Mouse (Mus musculus): ENCODE measurements around the gene Flt1. TPM values are rescaled to one million over a fixed set of nuclear protein-coding genes. Genes with fewer than 3 reads are reported as not detected.

Gene Flt1
- polyA plus RNA-seq, 2 experiments = 1.1 to 1.9 TPM

DNA sequence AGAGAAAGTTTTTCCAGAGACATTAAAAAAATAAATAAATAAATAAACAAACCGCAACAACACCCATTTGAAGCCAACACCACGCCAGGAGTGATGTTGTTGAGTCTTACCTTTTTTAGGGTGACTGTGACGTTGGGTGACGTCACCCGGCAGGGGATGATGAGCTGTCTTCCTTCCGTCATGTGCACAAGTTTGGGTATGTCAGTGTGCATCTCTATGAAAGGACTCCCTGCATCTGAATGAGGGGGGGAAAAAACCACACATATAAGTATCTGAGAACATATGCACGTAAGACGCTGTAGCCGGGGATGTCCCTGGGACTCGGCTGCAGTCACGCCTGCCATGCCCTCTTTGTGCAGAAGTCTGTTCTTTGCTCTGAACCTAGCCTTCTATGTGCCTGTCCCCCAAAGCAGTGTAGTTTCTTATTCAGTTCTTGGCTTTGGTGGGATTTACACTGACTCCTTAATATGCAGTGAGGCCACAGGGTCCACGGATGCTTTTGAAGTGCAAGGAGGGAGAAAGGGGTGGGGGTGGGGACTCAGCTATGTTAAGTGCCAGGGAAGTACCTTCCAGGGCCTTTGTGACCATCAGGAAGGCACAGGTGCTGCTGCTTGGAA, 42.0 kb downstream of the Flt1 start:
- WGBS (ENCODE audit: insufficient replicate concordance) = 75% methylated on average over 12 of the region's 12 CpGs
- H3K9me3 ChIP-seq (ENCODE audit: control insufficient read depth, low read length) = no peaks in the 10 kb centered on the region
- H3K9ac ChIP-seq (replicated peaks) = no peak overlapping the region

DNA sequence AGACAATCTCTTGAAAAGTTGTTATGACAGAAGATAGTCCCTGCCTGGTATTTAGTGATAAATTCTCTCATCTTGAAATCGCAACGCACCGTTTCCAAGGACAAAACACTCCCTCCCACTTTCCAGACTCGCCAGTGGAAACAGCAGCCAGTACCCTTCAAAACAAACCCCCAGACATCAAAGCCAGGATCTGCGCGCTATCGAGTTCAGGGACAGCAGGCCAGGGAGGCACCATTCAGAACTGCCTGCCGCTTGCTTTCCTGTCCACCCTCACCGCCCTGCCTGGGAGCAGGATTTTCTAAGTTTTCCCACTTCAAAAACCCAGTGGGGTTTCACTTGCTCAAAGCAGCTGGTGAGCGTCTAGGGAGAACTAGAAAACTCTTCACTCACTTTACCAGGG, 44.6 kb downstream of the Flt1 start:
- WGBS (ENCODE audit: insufficient replicate concordance) = 59% methylated on average over 10 of the region's 10 CpGs
- H3K27ac ChIP-seq = no peak overlapping the region
- ATAC-seq (ENCODE audit: insufficient read depth) = no peak
- no peak overlapping the region for H3K9ac ChIP-seq (replicated peaks)
- no peak overlapping the region for H3K4me2 ChIP-seq (ENCODE audit: low read depth)
- no peaks in the 10 kb centered on the region for H3K36me3 ChIP-seq (replicated peaks; ENCODE audit: control insufficient read depth, insufficient read depth, low read depth)
- no peaks in the 10 kb centered on the region for H3K4me1 ChIP-seq (replicated peaks; ENCODE audit: control insufficient read depth in 2 of 2, insufficient read depth in 2 of 2, low read length in 1 of 2)
- H3K4me3 ChIP-seq (ENCODE audit: insufficient read depth in 1 of 2, low read depth in 2 of 2, low read length in 2 of 2) = no peak overlapping the region
- DNase-seq (ENCODE audit: low read depth in 3 of 3, low spot score in 3 of 3) = no peak
- no peaks in the 10 kb centered on the region for H3K9me3 ChIP-seq (ENCODE audit: control insufficient read depth, low read length)
- H3K27me3 ChIP-seq (ENCODE audit: control insufficient read depth, insufficient read depth, low read length) = no peaks in the 10 kb centered on the region
- TF ChIP-seq CTCF (IDR thresholded peaks at IDR 0.05; ENCODE audit: low read depth) = no peak
- no peak for TF ChIP-seq EP300 (IDR thresholded peaks at IDR 0.05; ENCODE audit: low read depth)

More for the DNA sequence above, 42.0 kb downstream of the Flt1 start:
- no peak overlapping the region for H3K27ac ChIP-seq
- no peak for TF ChIP-seq CTCF (IDR thresholded peaks at IDR 0.05; ENCODE audit: low read depth)
- no peak for TF ChIP-seq EP300 (IDR thresholded peaks at IDR 0.05; ENCODE audit: low read depth)
- H3K4me3 ChIP-seq (ENCODE audit: insufficient read depth in 1 of 2, low read depth in 2 of 2, low read length in 2 of 2) = no peak overlapping the region
- H3K36me3 ChIP-seq (replicated peaks; ENCODE audit: control insufficient read depth, insufficient read depth, low read depth) = no peaks in the 10 kb centered on the region
- ATAC-seq (ENCODE audit: insufficient read depth) (no peak), DNase-seq (ENCODE audit: low read depth in 3 of 3, low spot score in 3 of 3) (no peak)
- no peaks in the 10 kb centered on the region for H3K27me3 ChIP-seq (ENCODE audit: control insufficient read depth, insufficient read depth, low read length)
- no peaks in the 10 kb centered on the region for H3K4me1 ChIP-seq (replicated peaks; ENCODE audit: control insufficient read depth in 2 of 2, insufficient read depth in 2 of 2, low read length in 1 of 2)
- no peak overlapping the region for H3K4me2 ChIP-seq (ENCODE audit: low read depth)

DNA sequence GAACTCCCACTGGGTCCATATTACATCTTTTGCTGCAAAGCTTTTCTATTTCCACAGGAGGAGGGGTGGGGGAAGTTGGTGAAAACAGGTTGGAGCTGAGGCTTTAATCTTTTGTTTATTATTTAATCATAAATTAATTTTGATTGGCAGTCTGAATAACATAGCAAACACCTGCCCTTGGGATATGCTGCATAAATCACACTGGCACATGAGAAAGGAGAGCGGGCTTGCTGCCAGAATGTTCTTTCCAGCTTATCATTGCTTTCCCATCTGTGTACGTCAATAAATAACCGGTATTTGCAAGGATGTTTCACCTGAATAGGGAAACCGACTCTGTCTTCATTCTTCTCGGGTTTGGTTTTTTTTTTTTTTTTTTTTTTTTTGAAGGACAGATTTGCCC, 45.1 kb downstream of the Flt1 start:
- Histone ChIP-seq H3K36me3 (replicated peaks; ENCODE audit: control insufficient read depth, insufficient read depth, low read depth) (no peaks in the 10 kb centered on the region), H3K9me3 (ENCODE audit: control insufficient read depth, low read length) (no peaks in the 10 kb centered on the region), H3K9ac (replicated peaks) (no peak overlapping the region), H3K4me3 (ENCODE audit: insufficient read depth in 1 of 2, low read depth in 2 of 2, low read length in 2 of 2) (no peak overlapping the region), H3K27ac (no peak overlapping the region), H3K4me1 (replicated peaks; ENCODE audit: control insufficient read depth in 2 of 2, insufficient read depth in 2 of 2, low read length in 1 of 2) (no peaks in the 10 kb centered on the region), H3K4me2 (ENCODE audit: low read depth) (no peak overlapping the region), H3K27me3 (ENCODE audit: control insufficient read depth, insufficient read depth, low read length) (no peaks in the 10 kb centered on the region)
- 51% methylated on average over 5 of the region's 5 CpGs for WGBS (ENCODE audit: insufficient replicate concordance)
- ATAC-seq (ENCODE audit: insufficient read depth) = no peak
- TF ChIP-seq EP300 (IDR thresholded peaks at IDR 0.05; ENCODE audit: low read depth) = no peak
- no peak for TF ChIP-seq CTCF (IDR thresholded peaks at IDR 0.05; ENCODE audit: low read depth)
- DNase-seq (ENCODE audit: low read depth in 3 of 3, low spot score in 3 of 3) = no peak

DNA sequence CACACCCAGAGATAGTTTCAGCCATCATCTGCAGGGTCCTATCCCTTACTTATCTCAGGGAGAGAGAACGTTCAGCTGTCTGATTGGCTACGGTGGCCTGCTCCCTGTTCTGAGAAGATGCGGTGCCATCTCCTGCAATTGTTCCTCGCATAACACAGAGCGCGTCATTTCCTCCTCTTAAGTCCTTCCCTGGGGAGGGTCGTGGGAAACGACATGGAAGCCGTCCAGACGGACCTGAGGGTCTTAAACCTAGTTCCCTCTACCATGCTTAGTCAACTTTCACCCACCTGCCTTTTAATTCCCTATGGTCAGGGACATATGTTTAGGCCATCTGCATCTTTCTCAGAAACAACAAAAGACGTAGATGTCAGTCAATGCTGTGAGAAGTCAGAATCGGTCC, 46.5 kb downstream of the Flt1 start:
- no peak for ATAC-seq (ENCODE audit: insufficient read depth)
- no peak overlapping the region for H3K4me3 ChIP-seq (ENCODE audit: insufficient read depth in 1 of 2, low read depth in 2 of 2, low read length in 2 of 2)
- no peaks in the 10 kb centered on the region for H3K27me3 ChIP-seq (ENCODE audit: control insufficient read depth, insufficient read depth, low read length)
- H3K36me3 ChIP-seq (replicated peaks; ENCODE audit: control insufficient read depth, insufficient read depth, low read depth) = no peaks in the 10 kb centered on the region
- no peak for DNase-seq (ENCODE audit: low read depth in 3 of 3, low spot score in 3 of 3)
- H3K4me1 ChIP-seq (replicated peaks; ENCODE audit: control insufficient read depth in 2 of 2, insufficient read depth in 2 of 2, low read length in 1 of 2) = no peaks in the 10 kb centered on the region
- H3K27ac ChIP-seq = no peak overlapping the region
- H3K4me2 ChIP-seq (ENCODE audit: low read depth) = no peak overlapping the region
- TF ChIP-seq EP300 (IDR thresholded peaks at IDR 0.05; ENCODE audit: low read depth) = no peak
- no peak for TF ChIP-seq CTCF (IDR thresholded peaks at IDR 0.05; ENCODE audit: low read depth)
- no peak overlapping the region for H3K9ac ChIP-seq (replicated peaks)
- 70% methylated on average over 12 of the region's 12 CpGs for WGBS (ENCODE audit: insufficient replicate concordance)
- no peaks in the 10 kb centered on the region for H3K9me3 ChIP-seq (ENCODE audit: control insufficient read depth, low read length)

DNA sequence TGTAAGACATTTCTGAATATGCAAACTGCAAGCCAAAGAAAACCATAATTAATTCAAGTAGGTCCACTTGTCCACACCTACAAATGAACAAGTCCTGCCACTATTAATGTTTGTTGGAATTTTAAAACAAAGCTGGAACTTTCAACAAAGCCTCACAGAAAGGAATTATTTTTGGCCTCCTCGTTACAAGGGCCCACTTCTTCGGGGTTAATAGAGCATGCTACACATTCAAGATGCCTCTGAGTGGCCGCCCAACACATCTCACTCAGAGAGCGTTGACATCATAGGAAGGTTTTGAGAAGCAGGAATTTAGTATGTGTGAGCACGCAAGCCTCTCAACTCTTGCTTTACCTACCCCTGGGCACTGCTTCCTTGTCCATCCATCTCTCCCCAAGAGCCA, 50.0 kb downstream of the Flt1 start:
- ATAC-seq (ENCODE audit: insufficient read depth) = no peak
- H3K9ac ChIP-seq (replicated peaks) = no peak overlapping the region
- no peak for DNase-seq (ENCODE audit: low read depth in 3 of 3, low spot score in 3 of 3)
- no peaks in the 10 kb centered on the region for H3K27me3 ChIP-seq (ENCODE audit: control insufficient read depth, insufficient read depth, low read length)
- no peak overlapping the region for H3K27ac ChIP-seq
- H3K4me2 ChIP-seq (ENCODE audit: low read depth) = no peak overlapping the region
- no peak overlapping the region for H3K4me3 ChIP-seq (ENCODE audit: insufficient read depth in 1 of 2, low read depth in 2 of 2, low read length in 2 of 2)
- no peaks in the 10 kb centered on the region for H3K4me1 ChIP-seq (replicated peaks; ENCODE audit: control insufficient read depth in 2 of 2, insufficient read depth in 2 of 2, low read length in 1 of 2)
- TF ChIP-seq CTCF (IDR thresholded peaks at IDR 0.05; ENCODE audit: low read depth) (no peak), EP300 (IDR thresholded peaks at IDR 0.05; ENCODE audit: low read depth) (no peak)
- no peaks in the 10 kb centered on the region for H3K9me3 ChIP-seq (ENCODE audit: control insufficient read depth, low read length)
- WGBS (ENCODE audit: insufficient replicate concordance) = 53% methylated on average over 5 of the region's 5 CpGs
- H3K36me3 ChIP-seq (replicated peaks; ENCODE audit: control insufficient read depth, insufficient read depth, low read depth) = no peaks in the 10 kb centered on the region

All from liver, embryonic 14.5 days (tissue).